Mouse (Mus musculus) midbrain, embryonic 16.5 days (tissue): ENCODE measurements around the gene Preb. TPM values are rescaled to one million over a fixed set of nuclear protein-coding genes. Genes with fewer than 3 reads are reported as not detected.

Experiments used
- ATAC-seq: fragments of 200-750 bp; cut with Nextera tagmentation; 2 replicates; pipeline ENCODE4 v1.8.0; 2017; ENCODE audit warnings: moderate TSS enrichment
- H3K27ac ChIP-seq: fragments of 300-500 bp; sonication (generic); 2 replicates; pipeline ENCODE4 v1.5.1; 2014; ENCODE audit warnings: mild to moderate bottlenecking, low read length, mixed read lengths
- H3K27me3 ChIP-seq: fragments of 300-500 bp; sonication (generic); 2 replicates; pipeline ENCODE4 v1.6.1; 2014; ENCODE audit warnings: low read depth, low read length, mixed read lengths; ENCODE audit not compliant: control insufficient read depth, insufficient read depth
- H3K36me3 ChIP-seq: fragments of 300-500 bp; sonication (generic); 2 replicates; pipeline ENCODE4 v1.6.1; 2014; ENCODE audit warnings: mild to moderate bottlenecking, low read length, moderate library complexity, mixed read lengths; ENCODE audit not compliant: control insufficient read depth, insufficient read depth
- H3K4me1 ChIP-seq: fragments of 300-500 bp; sonication (generic); 2 replicates; pipeline ENCODE4 v1.6.1; 2014; ENCODE audit warnings: mild to moderate bottlenecking, low read length, mixed read lengths; ENCODE audit not compliant: control insufficient read depth, insufficient read depth
- H3K4me2 ChIP-seq: fragments of 300-500 bp; sonication (generic); 2 replicates; pipeline ENCODE4 v1.6.1; 2014; ENCODE audit warnings: mild to moderate bottlenecking, low read length, mixed read lengths
- H3K4me3 ChIP-seq: fragments of 300-500 bp; sonication (generic); 2 replicates; pipeline ENCODE4 v1.5.1; 2014; ENCODE audit warnings: low read depth, mild to moderate bottlenecking, low read length, moderate library complexity, mixed read lengths
- H3K9ac ChIP-seq: fragments of 300-500 bp; sonication (generic); 2 replicates; pipeline ENCODE4 v1.6.1; 2014; ENCODE audit warnings: low read depth, low read length, mixed read lengths
- H3K9me3 ChIP-seq: fragments of 300-500 bp; sonication (generic); replicated peaks from 2 replicates; pipeline ENCODE4 v1.6.1; 2014; ENCODE audit warnings: mild to moderate bottlenecking, low read length, mixed read lengths; ENCODE audit not compliant: control insufficient read depth, poor library complexity, severe bottlenecking
- WGBS: fragments of 180-500 bp; shearing (Covaris S2); extraction: QIAGEN DNeasy Blood & Tissue Kit; methylation state at CpG from one replicate; pipeline ENCODE4 v1.1.7; 2014; 5-methylcytosine and 5-hydroxymethylcytosine counted together
- polyA plus RNA-seq: library from polyadenylated mRNA; unstranded; fragments of >200 nt; fragmentation: Nextera tagmentation; extraction: Ambion mirVana; gene quantifications from 2 replicates; pipeline ENCODE4 v1.2.1, GENCODE M21; 2015

Gene Preb
- polyA plus RNA-seq, 1 experiment from 2014 or later = 102 TPM

- Histone ChIP-seq H3K27ac (no peak overlapping the region), H3K4me3 (no peak overlapping the region), H3K4me2 (peak overlapping the region; percentile 59), H3K9me3 (no peaks in the 10 kb centered on the region), H3K4me1 (peaks cover 26% of the 10 kb centered on the region), H3K27me3 (0 out of 2 replicates have a peak, but pooled peaks cover 3% of the 10 kb centered on the region), H3K36me3 (peaks cover 8% of the 10 kb centered on the region), H3K9ac (no peak overlapping the region; the same call in 1 of the 2 replicates)
- 87% methylated on average over 2 of the region's 2 CpGs for WGBS
- no peak for ATAC-seq
Measured at GRCm38 (mm10) chr5:30960814-30961213, 653 bp upstream of the Preb start.

DNA sequence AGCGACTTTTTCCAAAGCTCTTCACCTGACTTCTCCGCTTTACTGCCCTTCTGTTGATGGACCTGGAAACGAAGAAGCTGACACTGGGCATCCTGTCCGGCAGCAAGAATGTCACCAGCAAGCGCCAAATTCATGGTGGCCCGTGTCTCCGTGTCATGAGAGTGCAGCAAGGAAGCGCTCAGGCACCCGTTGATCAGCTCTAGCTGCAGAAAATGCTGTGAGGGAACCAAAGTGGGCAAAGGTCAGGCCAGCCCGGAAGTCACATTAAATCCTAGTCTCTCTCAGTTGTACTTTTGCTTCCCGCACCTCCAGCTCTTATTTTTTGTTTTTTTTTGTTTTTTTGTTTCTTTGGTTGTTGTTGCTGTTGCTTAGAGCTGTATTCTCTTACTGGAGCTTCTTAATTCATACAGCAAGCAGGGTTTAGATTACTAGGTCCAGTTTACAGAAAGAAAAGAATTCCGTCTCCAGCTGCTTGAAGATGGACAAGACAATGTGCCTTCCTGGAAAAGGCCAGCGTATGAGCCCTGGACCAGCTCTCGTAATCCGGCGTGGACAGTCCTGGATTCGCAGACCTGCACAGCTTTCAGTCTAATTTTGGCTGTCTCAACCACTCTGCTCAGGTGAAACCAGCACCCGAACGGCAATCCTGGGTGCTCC, 835 bp downstream of the Preb start:
- 36% methylated on average over 19 of the region's 19 CpGs for WGBS

GRCm38 (mm10) chr5:30957891-30958290, 2.3 kb downstream of the Preb start:
- H3K9ac ChIP-seq = 0 out of 2 replicates have a peak overlapping the region, but pooled peaks have one; percentile 7
- peaks cover 26% of the 10 kb centered on the region for H3K4me1 ChIP-seq
- peak overlapping the region; percentile 17 for H3K4me2 ChIP-seq
- ATAC-seq = no peak
- H3K27me3 ChIP-seq = no peaks in the 10 kb centered on the region
- no peaks in the 10 kb centered on the region for H3K9me3 ChIP-seq
- H3K27ac ChIP-seq = no peak overlapping the region
- peaks cover 35% of the 10 kb centered on the region for H3K36me3 ChIP-seq
- 94% methylated on average over 6 of the region's 6 CpGs for whole genome bisulfite sequencing
- no peak overlapping the region for H3K4me3 ChIP-seq

More for the DNA sequence above, 835 bp downstream of the Preb start:
- peak overlapping the region; percentile 89 for H3K27ac ChIP-seq
- H3K9me3 ChIP-seq = no peaks in the 10 kb centered on the region
- peak overlapping the region; percentile 97 for H3K4me2 ChIP-seq
- H3K27me3 ChIP-seq = 0 out of 2 replicates have a peak, but pooled peaks cover 3% of the 10 kb centered on the region
- peaks cover 26% of the 10 kb centered on the region for H3K4me1 ChIP-seq
- H3K4me3 ChIP-seq = peak overlapping the region; percentile 85
- H3K9ac ChIP-seq = peak overlapping the region; percentile 93
- ATAC-seq = no peak
- H3K36me3 ChIP-seq = peaks cover 22% of the 10 kb centered on the region

DNA sequence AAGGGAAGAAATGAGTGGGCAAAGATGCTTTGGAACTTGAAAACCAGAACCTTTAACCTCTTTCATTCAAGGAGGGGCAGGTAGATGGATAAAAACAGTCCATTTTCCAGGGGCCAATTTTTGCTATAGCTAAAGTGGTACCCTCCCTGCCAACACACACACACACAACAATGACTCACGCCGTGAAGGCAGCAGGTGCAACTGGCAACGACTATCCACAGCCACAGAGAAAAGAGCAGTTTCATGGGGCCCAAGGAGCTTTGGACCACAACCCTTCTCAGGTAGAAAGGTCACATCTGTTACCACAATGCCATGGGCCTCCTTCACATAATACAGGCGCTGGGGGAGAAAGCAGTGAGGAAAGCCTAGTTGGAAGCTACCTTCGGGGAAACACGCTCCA, 4.4 kb downstream of the Preb start:
- H3K4me2 ChIP-seq = no peak overlapping the region
- H3K9ac ChIP-seq = no peak overlapping the region
- no peak overlapping the region for H3K4me3 ChIP-seq
- no peak for ATAC-seq
- H3K36me3 ChIP-seq = peaks cover 37% of the 10 kb centered on the region
- H3K4me1 ChIP-seq = peaks cover 29% of the 10 kb centered on the region
- H3K27ac ChIP-seq = no peak overlapping the region
- no peaks in the 10 kb centered on the region for H3K9me3 ChIP-seq
- H3K27me3 ChIP-seq = no peaks in the 10 kb centered on the region
- WGBS = 95% methylated on average over 6 of the region's 6 CpGs

GRCm38 (mm10) chr5:30954556-30954955, 5.6 kb downstream of the Preb start:
- Histone ChIP-seq H3K9ac (no peak overlapping the region), H3K4me2 (no peak overlapping the region), H3K9me3 (no peaks in the 10 kb centered on the region), H3K4me1 (peaks cover 32% of the 10 kb centered on the region), H3K36me3 (peaks cover 37% of the 10 kb centered on the region), H3K4me3 (no peak overlapping the region), H3K27ac (no peak overlapping the region), H3K27me3 (no peaks in the 10 kb centered on the region)
- 95% methylated on average over 9 of the region's 9 CpGs for whole genome bisulfite sequencing
- no peak for ATAC-seq

DNA sequence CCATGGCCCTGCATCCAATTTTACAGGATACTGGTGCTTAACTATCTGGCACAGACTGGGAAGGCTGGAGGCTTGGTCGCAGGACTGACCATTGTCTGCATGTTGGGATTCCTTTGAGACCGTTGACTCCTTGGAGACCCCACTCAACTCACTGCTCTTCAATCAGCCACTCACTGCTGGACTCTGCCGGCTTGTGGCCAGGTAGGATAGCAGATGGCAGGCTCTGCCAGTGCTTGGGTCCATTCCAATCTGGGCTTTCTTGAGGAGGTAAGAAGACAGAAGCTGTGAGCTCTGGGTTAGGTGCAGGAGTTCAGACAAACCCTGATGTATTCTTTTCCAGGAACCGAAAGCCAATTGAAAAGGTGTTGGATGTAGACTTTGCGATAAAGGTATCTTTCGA, 6.1 kb downstream of the Preb start:
- 96% methylated on average over 6 of the region's 6 CpGs for WGBS
- H3K36me3 ChIP-seq = peaks cover 37% of the 10 kb centered on the region
- H3K9ac ChIP-seq = no peak overlapping the region

DNA sequence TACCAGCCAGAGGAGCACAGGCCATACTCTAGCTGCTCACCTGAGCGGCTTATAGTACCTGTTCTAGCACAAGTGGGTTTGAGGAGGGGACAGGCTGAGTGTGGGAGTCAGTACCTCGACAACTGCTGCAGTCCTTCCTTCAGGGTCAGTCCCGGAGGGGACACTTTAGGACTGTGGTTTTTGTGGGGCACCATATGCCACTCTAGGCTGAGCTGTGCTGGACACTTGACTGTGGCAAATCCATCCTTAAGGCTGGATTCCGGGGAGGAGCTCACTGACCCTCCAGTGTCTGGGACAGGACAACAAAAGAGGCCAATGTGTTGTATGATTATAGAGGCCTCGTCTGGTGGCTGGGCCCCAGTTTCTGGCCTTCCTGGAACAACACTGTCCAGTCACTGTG, 7.6 kb downstream of the Preb start:
- Histone ChIP-seq H3K9me3 (no peaks in the 10 kb centered on the region), H3K4me3 (no peak overlapping the region), H3K9ac (no peak overlapping the region), H3K27ac (no peak overlapping the region), H3K36me3 (peaks cover 32% of the 10 kb centered on the region), H3K4me1 (peaks cover 18% of the 10 kb centered on the region), H3K27me3 (no peaks in the 10 kb centered on the region), H3K4me2 (no peak overlapping the region)
- WGBS = 87% methylated on average over 5 of the region's 5 CpGs
- ATAC-seq = no peak

More for the DNA sequence above, 6.1 kb downstream of the Preb start:
- Histone ChIP-seq H3K4me2 (no peak overlapping the region), H3K4me3 (no peak overlapping the region), H3K27me3 (no peaks in the 10 kb centered on the region), H3K9me3 (no peaks in the 10 kb centered on the region), H3K27ac (no peak overlapping the region), H3K4me1 (peaks cover 31% of the 10 kb centered on the region)
- no peak for ATAC-seq

GRCm38 (mm10) chr5:30951706-30952105, 8.5 kb downstream of the Preb start:
- no peaks in the 10 kb centered on the region for H3K9me3 ChIP-seq
- peaks cover 15% of the 10 kb centered on the region for H3K4me1 ChIP-seq
- no peaks in the 10 kb centered on the region for H3K27me3 ChIP-seq
- WGBS = 89% methylated on average over 6 of the region's 6 CpGs
- H3K4me3 ChIP-seq = no peak overlapping the region
- no peak for ATAC-seq
- H3K4me2 ChIP-seq = no peak overlapping the region
- no peak overlapping the region for H3K27ac ChIP-seq
- peaks cover 32% of the 10 kb centered on the region for H3K36me3 ChIP-seq
- no peak overlapping the region for H3K9ac ChIP-seq

DNA sequence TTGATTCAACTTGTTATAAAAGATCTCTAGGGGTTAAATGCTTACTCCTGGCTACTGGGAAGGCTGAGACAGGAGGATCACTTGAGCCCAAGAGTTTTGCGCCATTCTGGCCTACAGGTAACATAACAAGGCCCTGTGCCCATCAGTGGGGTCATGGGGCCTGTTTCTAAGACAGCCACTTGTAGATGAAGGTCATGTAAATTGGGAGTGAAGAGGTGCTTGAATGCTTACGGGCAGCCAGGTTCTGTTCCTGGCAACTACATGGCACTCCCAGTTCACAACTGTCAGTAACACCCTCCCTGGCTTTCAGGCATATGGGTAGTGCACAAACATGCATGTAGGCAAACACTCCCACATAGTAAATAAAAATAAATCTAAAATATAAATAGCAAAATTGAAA, 9.2 kb downstream of the Preb start:
- H3K9me3 ChIP-seq = no peaks in the 10 kb centered on the region
- no peak overlapping the region for H3K9ac ChIP-seq
- H3K27ac ChIP-seq = no peak overlapping the region
- H3K4me1 ChIP-seq = peaks cover 15% of the 10 kb centered on the region
- 87% methylated on average over 2 of the region's 2 CpGs for WGBS
- H3K27me3 ChIP-seq = no peaks in the 10 kb centered on the region
- no peak overlapping the region for H3K4me2 ChIP-seq
- H3K4me3 ChIP-seq = no peak overlapping the region
- ATAC-seq = no peak
- peaks cover 30% of the 10 kb centered on the region for H3K36me3 ChIP-seq
